13 mouse cellular contexts compared by ENCODE assay signal in the genomic region with DNA sequence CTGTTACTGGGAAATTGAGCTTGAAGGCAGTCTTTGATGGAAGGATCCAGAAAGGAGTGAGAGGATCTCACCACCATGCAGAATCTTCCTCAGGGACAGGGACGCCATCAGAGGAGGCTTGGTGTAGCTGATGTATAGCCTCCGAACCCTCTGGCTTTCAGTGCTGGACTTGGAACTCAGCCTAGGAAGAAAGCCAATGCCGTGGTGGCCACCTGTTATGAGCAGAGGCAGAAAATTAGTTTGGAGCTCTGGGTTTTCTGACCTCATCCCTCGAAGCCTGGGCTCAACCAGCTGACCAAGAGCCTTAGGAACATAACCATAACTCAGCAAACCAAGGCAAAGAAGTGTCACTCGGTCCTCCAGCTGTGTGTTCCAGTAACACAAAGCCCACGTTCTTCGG.
DNase-seq lines count a peak whose midpoint lies in the region; ATAC-seq lines count a peak whose summit lies in the region.
"Had no signal": no experiment of that assay in that cellular context is flagged by ENCODE, and none has a peak within 500 bp of the region (broad histone marks: within the 10 kb centered on the region; RNA-seq: fewer than 3 reads in every experiment).

No protein-coding gene starts in this region.

- H3K36me3 ChIP-seq in forebrain, embryonic 12.5 days (replicated peaks) = 0 out of 2 replicates have a peak, but pooled peaks cover 3% of the 10 kb centered on the region
- no peaks in the 10 kb centered on the region for H3K36me3 ChIP-seq in forebrain, embryonic 14.5 days (ENCODE audit: control insufficient read depth, insufficient read depth, low read length)
- H3K36me3 ChIP-seq in liver, embryonic 11.5 days (ENCODE audit: control insufficient read depth, insufficient read depth, low read length) = no peaks in the 10 kb centered on the region
- peaks cover 11% of the 10 kb centered on the region; the same call in 1 of the 2 replicates for H3K36me3 ChIP-seq in liver, embryonic 15.5 days (replicated peaks)

- no peak for DNase-seq in forebrain, embryonic 14.5 days (ENCODE audit: low spot score)
- no peak for DNase-seq in liver, embryonic 11.5 days (ENCODE audit: low spot score)
- no peak for DNase-seq in liver
- peak; percentile 67 for DNase-seq in cerebellum, adult 8-10 months
- no peak for DNase-seq in kidney, postnatal 4 days
- DNase-seq in adrenal gland, adult 2 months = no peak
- DNase-seq: kidney, adult 11 months; spleen, adult 18-20 months; thymus, adult 2 months had no signal

- H3K4me1 ChIP-seq in forebrain, embryonic 12.5 days = peaks cover 42% of the 10 kb centered on the region
- peaks cover 17% of the 10 kb centered on the region for H3K4me1 ChIP-seq in forebrain, embryonic 14.5 days (ENCODE audit: control insufficient read depth, insufficient read depth, low read length)
- H3K4me1 ChIP-seq in liver, embryonic 11.5 days (replicated peaks; ENCODE audit: control insufficient read depth, insufficient read depth, low read length) = peaks cover 34% of the 10 kb centered on the region
- H3K4me1 ChIP-seq in liver, embryonic 15.5 days (replicated peaks) = peaks cover 70% of the 10 kb centered on the region

- 92% methylated on average over 7 of the region's 7 CpGs for WGBS in forebrain, embryonic 12.5 days
- WGBS in forebrain, embryonic 14.5 days = 81% methylated on average over 7 of the region's 7 CpGs
- 87% methylated on average over 7 of the region's 7 CpGs for WGBS in liver, embryonic 11.5 days
- WGBS in liver, embryonic 15.5 days (ENCODE audit: insufficient replicate concordance) = 79% methylated on average over 7 of the region's 7 CpGs

- peak overlapping the region; percentile 82 for H3K27ac ChIP-seq in forebrain, embryonic 12.5 days
- H3K27ac ChIP-seq in forebrain, embryonic 14.5 days (ENCODE audit: low read depth, low read length) = no peak overlapping the region
- 0 out of 2 replicates have a peak overlapping the region, but pooled peaks have one; percentile 19 for H3K27ac ChIP-seq in liver, embryonic 11.5 days (ENCODE audit: low read depth, low read length)
- H3K27ac ChIP-seq in liver, embryonic 15.5 days (replicated peaks) = peak overlapping the region; percentile 100

- no peak overlapping the region for H3K4me2 ChIP-seq in forebrain, embryonic 12.5 days
- no peak overlapping the region for H3K4me2 ChIP-seq in forebrain, embryonic 14.5 days (ENCODE audit: low read length)
- H3K4me2 ChIP-seq in liver, embryonic 11.5 days = no peak overlapping the region; the same call in 1 of the 2 replicates
- peak overlapping the region; percentile 83 for H3K4me2 ChIP-seq in liver, embryonic 15.5 days

- no peak overlapping the region for H3K4me3 ChIP-seq in forebrain, embryonic 12.5 days (replicated peaks)
- H3K4me3 ChIP-seq in forebrain, embryonic 14.5 days (ENCODE audit: low read depth, low read length) = no peak overlapping the region
- no peak overlapping the region for H3K4me3 ChIP-seq in liver, embryonic 11.5 days (ENCODE audit: low read depth, low read length)
- peak overlapping the region; percentile 42; the same call in 1 of the 2 replicates for H3K4me3 ChIP-seq in liver, embryonic 15.5 days (replicated peaks)

- ATAC-seq in forebrain, embryonic 12.5 days (ENCODE audit: low FRiP score) = no peak
- no peak for ATAC-seq in forebrain, embryonic 14.5 days
- no peak for ATAC-seq in liver, embryonic 11.5 days (replicated peaks; ENCODE audit: low FRiP score)
- no peak for ATAC-seq in liver, embryonic 15.5 days (ENCODE audit: insufficient read depth)
- ATAC-seq: activated CD4-positive, CD25-positive, alpha-beta regulatory T cell, adult 4 months; lung, postnatal 0 days had no signal

- no peak overlapping the region for H3K9ac ChIP-seq in forebrain, embryonic 12.5 days
- H3K9ac ChIP-seq in forebrain, embryonic 14.5 days (ENCODE audit: low read length) = no peak overlapping the region
- peak overlapping the region; percentile 17 for H3K9ac ChIP-seq in liver, embryonic 11.5 days (ENCODE audit: low read depth, low read length)
- H3K9ac ChIP-seq in liver, embryonic 15.5 days = peak overlapping the region; percentile 49

- H3K27me3 ChIP-seq in forebrain, embryonic 12.5 days = 0 out of 2 replicates have a peak, but pooled peaks cover 4% of the 10 kb centered on the region
- H3K27me3 ChIP-seq in forebrain, embryonic 14.5 days (replicated peaks; ENCODE audit: control insufficient read depth, insufficient read depth, low read length) = no peaks in the 10 kb centered on the region
- no peaks in the 10 kb centered on the region for H3K27me3 ChIP-seq in liver, embryonic 11.5 days (replicated peaks; ENCODE audit: control insufficient read depth, insufficient read depth, low read length)
- H3K27me3 ChIP-seq in liver, embryonic 15.5 days = no peaks in the 10 kb centered on the region

- H3K9me3 ChIP-seq in forebrain, embryonic 12.5 days = no peaks in the 10 kb centered on the region
- H3K9me3 ChIP-seq in forebrain, embryonic 14.5 days (replicated peaks; ENCODE audit: control insufficient read depth, low read length) = no peaks in the 10 kb centered on the region
- H3K9me3 ChIP-seq in liver, embryonic 11.5 days (ENCODE audit: control insufficient read depth, low read length) = no peaks in the 10 kb centered on the region
- H3K9me3 ChIP-seq in liver, embryonic 15.5 days (replicated peaks) = no peaks in the 10 kb centered on the region

Comparison
In these comparisons a context has a peak if more than half of its experiments do, and no peak if none do; other contexts are left out.
1. H3K9ac ChIP-seq: peak in liver, embryonic 11.5 days (single experiment) and liver, embryonic 15.5 days (single experiment); none in forebrain, embryonic 12.5 days (single experiment) and forebrain, embryonic 14.5 days (single experiment).